Mouse (Mus musculus) adrenal gland, adult 8-10 months (tissue): Measurements from ENCODE around the gene Vmn2r111. TPM values are rescaled to one million over a fixed set of nuclear protein-coding genes. Genes with fewer than 3 reads are reported as not detected.
"Not testable (repeated sequence)": the region's sequence is repeated elsewhere in the genome, so short reads cannot be mapped to it uniquely, and the experiment has no call there.

Source experiments
- DNase-seq: peaks from one replicate; pipeline ENCODE4 v3.0.0; 2022
- total RNA-seq, 4 experiments: library from RNA; stranded (reverse); gene quantifications; 2 replicates each; pipeline ENCODE4 v1.2.4; 2022

The Vmn2r111 gene
- not detected for total RNA-seq

DNA sequence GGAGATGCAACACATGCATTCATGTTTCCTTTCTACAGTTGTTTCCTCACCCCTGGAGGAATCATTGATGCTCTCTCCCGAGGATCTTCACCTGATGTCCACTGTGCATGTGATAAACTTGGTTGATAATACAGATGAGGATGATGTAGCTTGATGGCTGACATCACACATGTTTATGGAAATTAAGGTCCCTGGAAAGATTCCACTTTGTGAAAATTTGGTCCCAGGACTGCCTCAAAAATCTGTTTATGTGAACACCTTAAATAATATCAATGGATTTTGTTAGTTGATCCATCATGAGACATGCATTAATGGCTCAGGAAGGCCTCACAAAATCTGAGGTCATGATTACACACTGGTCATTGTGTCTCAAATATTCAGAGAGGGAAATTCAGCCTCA is at the start of gene Vmn2r111:
Gene Vmn2r111 (minus strand): TSS at position 101 of the 400 bp plus-strand sequence.
- DNase-seq, result not testable (repeated sequence)

DNA sequence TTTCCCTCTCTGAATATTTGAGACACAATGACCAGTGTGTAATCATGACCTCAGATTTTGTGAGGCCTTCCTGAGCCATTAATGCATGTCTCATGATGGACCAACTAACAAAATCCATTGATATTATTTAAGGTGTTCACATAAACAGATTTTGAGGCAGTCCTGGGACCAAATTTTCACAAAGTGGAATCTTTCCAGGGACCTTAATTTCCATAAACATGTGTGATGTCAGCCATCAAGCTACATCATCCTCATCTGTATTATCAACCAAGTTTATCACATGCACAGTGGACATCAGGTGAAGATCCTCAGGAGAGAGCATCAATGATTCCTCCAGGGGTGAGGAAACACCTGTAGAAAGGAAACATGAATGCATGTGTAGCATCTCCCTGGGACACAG is 27.4 kb upstream of the Vmn2r111 start, which contains the start of gene Vmn2r112:
Gene Vmn2r112 (plus strand): TSS at position 301 of the 400 bp plus-strand sequence.
- not testable (repeated sequence) for DNase-seq

DNA sequence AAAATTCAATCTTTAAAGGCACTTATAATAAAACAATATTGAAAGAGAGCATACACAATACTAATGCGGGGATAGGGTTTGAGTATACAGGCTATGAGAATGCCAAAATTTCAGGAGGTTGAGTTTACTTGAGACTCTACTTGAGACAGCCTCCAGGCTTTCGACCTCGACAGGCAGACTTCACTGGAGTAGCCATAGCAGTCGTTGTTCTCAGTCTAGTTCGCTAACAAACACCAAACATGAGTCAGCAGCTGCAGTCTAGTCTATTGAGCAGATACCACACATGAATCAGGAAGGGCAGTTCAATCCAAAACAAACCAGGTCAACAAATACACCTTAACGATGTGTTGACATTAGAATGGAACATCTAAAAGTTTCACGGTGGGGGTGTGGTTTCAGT is 52.8 kb downstream of the Vmn2r111 start:
- DNase-seq, result not testable (repeated sequence)

- DNase-seq, result not testable (repeated sequence)
Observed at GRCm38 (mm10) chr17:22520037-22520436, 53.2 kb downstream of the Vmn2r111 start.

DNA sequence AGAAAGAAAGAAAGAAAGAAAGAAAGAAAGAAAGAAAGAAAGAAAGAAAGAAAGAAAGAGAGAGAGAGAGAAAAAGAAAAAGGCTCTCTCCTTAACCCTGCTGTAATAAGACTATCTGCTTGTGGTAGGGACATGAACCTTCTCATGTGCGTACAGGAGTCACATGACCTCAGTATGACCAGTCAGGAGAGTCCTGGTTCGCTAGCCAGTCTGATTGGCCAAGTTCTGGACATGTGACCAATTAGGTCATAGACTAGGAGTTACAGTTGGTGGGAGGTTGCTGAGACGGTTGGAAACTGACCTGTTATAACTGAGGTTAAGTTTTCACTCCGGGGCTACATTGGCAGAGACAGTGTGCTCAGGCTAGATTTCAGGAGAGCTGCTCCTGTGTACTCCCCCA is 76.2 kb downstream of the Vmn2r111 start:
- no peak for DNase-seq

Other genes with a start within 250 kb of the Vmn2r111 start
- gene Zfp944, start 212.1 kb downstream of the Vmn2r111 start, total RNA-seq, result 10 to 100 TPM in 1 of 4 experiments, 1 to 10 TPM in 3; 6.4 to 10.1 (median 8.2) TPM
- 10 to 100 TPM in 2 of 4 experiments, 1 to 10 TPM in 2; 9.2 to 10.8 (median 10.1) TPM for gene Zfp758, start 212.0 kb downstream of the Vmn2r111 start, total RNA-seq
- gene Zfp946, start 149.3 kb downstream of the Vmn2r111 start, total RNA-seq, result 10 to 100 TPM in 2 of 4 experiments, 1 to 10 TPM in 2; 6.4 to 11.2 (median 9.5) TPM
- not detected for gene Vmn2r112, start 27.5 kb upstream of the Vmn2r111 start, total RNA-seq